Mouse (Mus musculus) olfactory bulb, adult 2 months (tissue): ENCODE results near the gene Hamp2. TPM values are rescaled to one million over a fixed set of nuclear protein-coding genes. Genes with fewer than 3 reads are reported as not detected.

Experiments
- H3K27ac ChIP-seq: fragments of 200-500 bp; 2 replicates; pipeline ENCODE4 v1.5.1; 2012; ENCODE audit warnings: low read depth, low read length; ENCODE audit not compliant: insufficient read depth
- H3K4me1 ChIP-seq: fragments of 200-500 bp; 2 replicates; pipeline ENCODE4 v1.6.1; 2012; ENCODE audit warnings: low read length; ENCODE audit not compliant: control insufficient read depth, insufficient read depth
- H3K4me3 ChIP-seq: fragments of 200-500 bp; 2 replicates; pipeline ENCODE4 v1.5.1; 2012; ENCODE audit warnings: mild to moderate bottlenecking, low read depth, low read length, moderate library complexity; ENCODE audit not compliant: insufficient read depth
- CTCF ChIP-seq: fragments of 200-500 bp; IDR thresholded peaks from 2 replicates; pipeline ENCODE4 v1.5.1; 2012; ENCODE audit warnings: low read depth, mild to moderate bottlenecking, low read length, moderate library complexity; ENCODE audit not compliant: insufficient read depth
- POLR2A ChIP-seq: fragments of 200-500 bp; IDR thresholded peaks from 2 replicates; pipeline ENCODE4 v1.6.1; 2012; ENCODE audit warnings: mild to moderate bottlenecking, low read depth, low read length, moderate library complexity; ENCODE audit not compliant: insufficient read depth
- WGBS: fragments of 180-500 bp; shearing (Covaris S2); methylation state at CpG from one replicate; pipeline ENCODE4 v1.1.7; 2018; 5-methylcytosine and 5-hydroxymethylcytosine counted together
- polyA plus RNA-seq: library from polyadenylated mRNA; stranded (reverse); fragments of >200 nt; gene quantifications from 2 replicates; pipeline ENCODE4 v1.2.4, GENCODE M21; 2012; ENCODE audit warnings: low replicate concordance; ENCODE audit not compliant: missing spikeins, insufficient read depth, insufficient read length

Hamp2 gene
- polyA plus RNA-seq, 1 experiment, result not detected

- Histone ChIP-seq H3K4me1 (peaks cover 7% of the 10 kb centered on the region), H3K27ac (no peak overlapping the region), H3K4me3 (no peak overlapping the region)
- TF ChIP-seq CTCF, result no peak
- no peak for TF ChIP-seq POLR2A
- WGBS, result 79% methylated on average over 6 of the region's 6 CpGs
These were observed 14.7 kb downstream of the Hamp2 start for GRCm38 (mm10) chr7:30909773-30910172.

DNA sequence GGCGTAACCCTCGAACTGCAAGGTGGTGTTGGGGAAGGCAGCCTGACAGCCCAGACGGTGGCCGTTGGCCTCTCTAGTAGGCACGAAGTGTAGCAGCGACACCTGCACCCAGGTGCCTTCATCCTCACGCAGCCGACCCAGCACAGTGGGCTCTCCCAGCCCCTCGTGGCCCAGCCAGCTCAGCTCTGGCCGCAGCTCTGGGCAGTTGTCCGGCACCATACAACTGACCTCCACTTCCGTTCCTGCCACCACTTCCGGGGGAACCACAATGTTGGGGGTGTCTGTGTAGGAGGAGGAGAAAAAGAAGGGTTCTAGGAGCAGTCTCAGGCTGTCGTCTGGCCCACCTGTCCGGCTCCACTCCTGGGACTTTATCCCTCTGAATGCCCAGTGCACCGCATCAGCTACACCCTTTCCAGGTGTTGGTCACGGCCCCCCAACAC lies 15.5 kb downstream of the Hamp2 start:
- Histone ChIP-seq H3K4me1 (peaks cover 7% of the 10 kb centered on the region), H3K4me3 (no peak overlapping the region), H3K27ac (no peak overlapping the region)
- TF ChIP-seq CTCF (no peak), POLR2A (no peak)
- 27% methylated on average over 17 of the region's 17 CpGs for WGBS

GRCm38 (mm10) chr7:30908277-30908991 lies 16.0 kb downstream of the Hamp2 start:
- Histone ChIP-seq H3K27ac (no peak overlapping the region), H3K4me1 (peaks cover 7% of the 10 kb centered on the region), H3K4me3 (no peak overlapping the region)
- TF ChIP-seq POLR2A, result no peak
- TF ChIP-seq CTCF, result no peak
- 2% methylated on average over 25 of the region's 26 CpGs for WGBS

- H3K27ac ChIP-seq, result no peak overlapping the region
- no peak overlapping the region for H3K4me3 ChIP-seq
- TF ChIP-seq CTCF (peak; percentile 46; the same call in 1 of the 2 replicates), POLR2A (no peak)
- WGBS, result 39% methylated on average over 4 of the region's 4 CpGs
- H3K4me1 ChIP-seq, result peaks cover 6% of the 10 kb centered on the region
These were observed 20.4 kb downstream of the Hamp2 start for GRCm38 (mm10) chr7:30904042-30904441.

- H3K4me1 ChIP-seq, result no peaks in the 10 kb centered on the region
- no peak overlapping the region for H3K27ac ChIP-seq
- H3K4me3 ChIP-seq, result no peak overlapping the region
- WGBS, result 92% methylated on average over 3 of the region's 3 CpGs
- no peak for TF ChIP-seq CTCF
- TF ChIP-seq POLR2A, result no peak
These were observed 29.3 kb downstream of the Hamp2 start for GRCm38 (mm10) chr7:30895217-30895616.

GRCm38 (mm10) chr7:30892515-30892914 lies 32.0 kb downstream of the Hamp2 start:
- TF ChIP-seq POLR2A, result no peak
- H3K4me1 ChIP-seq, result no peaks in the 10 kb centered on the region
- WGBS, result 74% methylated on average over 3 of the region's 3 CpGs
- H3K4me3 ChIP-seq, result no peak overlapping the region
- H3K27ac ChIP-seq, result no peak overlapping the region

- 89% methylated on average over 9 of the region's 9 CpGs for WGBS
- Histone ChIP-seq H3K27ac (no peak overlapping the region), H3K4me1 (no peaks in the 10 kb centered on the region), H3K4me3 (no peak overlapping the region)
- TF ChIP-seq POLR2A, result no peak
These were observed 32.7 kb downstream of the Hamp2 start for GRCm38 (mm10) chr7:30891746-30892145.

GRCm38 (mm10) chr7:30890681-30891080 lies 33.8 kb downstream of the Hamp2 start:
- no peak overlapping the region for H3K27ac ChIP-seq
- no peaks in the 10 kb centered on the region for H3K4me1 ChIP-seq
- WGBS, result 41% methylated on average over 2 of the region's 2 CpGs
- TF ChIP-seq POLR2A (no peak), CTCF (no peak)
- no peak overlapping the region for H3K4me3 ChIP-seq

GRCm38 (mm10) chr7:30888786-30889185 lies 35.7 kb downstream of the Hamp2 start:
- H3K4me1 ChIP-seq, result no peaks in the 10 kb centered on the region
- no peak for TF ChIP-seq POLR2A
- H3K4me3 ChIP-seq, result no peak overlapping the region
- no peak overlapping the region for H3K27ac ChIP-seq
- 69% methylated on average over 7 of the region's 7 CpGs for WGBS

GRCm38 (mm10) chr7:30887568-30888188 lies 36.8 kb downstream of the Hamp2 start:
- no peak for TF ChIP-seq CTCF
- no peak for TF ChIP-seq POLR2A
- WGBS, result 83% methylated on average over 14 of the region's 14 CpGs
- Histone ChIP-seq H3K27ac (no peak overlapping the region), H3K4me3 (no peak overlapping the region), H3K4me1 (no peaks in the 10 kb centered on the region)
